Mouse (Mus musculus) embryonic facial prominence, embryonic 13.5 days (tissue): ENCODE data around the gene Fkbp14. TPM values are rescaled to one million over a fixed set of nuclear protein-coding genes. Genes with fewer than 3 reads are reported as not detected.

ENCODE experiments used
- ATAC-seq: fragments of 200-750 bp; cut with Nextera tagmentation; 2 replicates; pipeline ENCODE4 v1.8.0; 2017; ENCODE audit warnings: low read depth; ENCODE audit not compliant: insufficient number of reproducible peaks, insufficient read depth, low FRiP score, low TSS enrichment
- H3K27ac ChIP-seq: fragments of 300-500 bp; sonication (generic); 2 replicates; pipeline ENCODE4 v1.5.1; 2015; ENCODE audit warnings: moderate library complexity, mild to moderate bottlenecking, inconsistent platforms
- H3K27me3 ChIP-seq: fragments of 300-500 bp; sonication (generic); 2 replicates; pipeline ENCODE4 v1.6.1; 2015; ENCODE audit warnings: mild to moderate bottlenecking, inconsistent platforms
- H3K36me3 ChIP-seq: fragments of 300-500 bp; sonication (generic); 2 replicates; pipeline ENCODE4 v1.6.1; 2015; ENCODE audit warnings: mild to moderate bottlenecking, inconsistent platforms
- H3K4me1 ChIP-seq: fragments of 300-500 bp; sonication (generic); 2 replicates; pipeline ENCODE4 v1.6.1; 2015; ENCODE audit warnings: inconsistent platforms
- H3K4me2 ChIP-seq: fragments of 300-500 bp; sonication (generic); 2 replicates; pipeline ENCODE4 v1.6.1; 2015; ENCODE audit warnings: moderate library complexity, mild to moderate bottlenecking, inconsistent platforms
- H3K4me3 ChIP-seq: fragments of 300-500 bp; sonication (generic); 2 replicates; pipeline ENCODE4 v1.5.1; 2015; ENCODE audit warnings: mild to moderate bottlenecking, inconsistent platforms
- H3K9ac ChIP-seq: fragments of 300-500 bp; sonication (generic); 2 replicates; pipeline ENCODE4 v1.6.1; 2015; ENCODE audit warnings: mild to moderate bottlenecking, inconsistent platforms
- H3K9me3 ChIP-seq: fragments of 300-500 bp; sonication (generic); 2 replicates; pipeline ENCODE4 v1.6.1; 2016; ENCODE audit warnings: inconsistent platforms
- WGBS: fragments of 180-500 bp; shearing (Covaris S2); methylation state at CpG from one replicate; pipeline ENCODE4 v1.1.7; 2015; ENCODE audit warnings: mixed read lengths; 5-methylcytosine and 5-hydroxymethylcytosine counted together
- polyA plus RNA-seq: library from polyadenylated mRNA; unstranded; fragments of >200 nt; fragmentation: Nextera tagmentation; extraction: Ambion mirVana; gene quantifications from 2 replicates; pipeline ENCODE4 v1.2.1, GENCODE M21; 2015

Fkbp14 gene
- polyA plus RNA-seq, 1 experiment from 2014 or later: 37.9 TPM

GRCm38 (mm10) chr6:54602891-54603290, 5.8 kb upstream of the Fkbp14 start:
- 87% methylated on average over 2 of the region's 2 CpGs for WGBS
- Histone ChIP-seq H3K27ac (no peak overlapping the region), H3K4me3 (no peak overlapping the region), H3K9me3 (no peaks in the 10 kb centered on the region), H3K27me3 (no peaks in the 10 kb centered on the region), H3K4me2 (no peak overlapping the region), H3K36me3 (peaks cover 2% of the 10 kb centered on the region; the same call in 1 of the 2 replicates), H3K4me1 (peaks cover 3% of the 10 kb centered on the region; the same call in 1 of the 2 replicates), H3K9ac (no peak overlapping the region)
- ATAC-seq: no peak

GRCm38 (mm10) chr6:54600681-54601347, 3.7 kb upstream of the Fkbp14 start:
- no peak overlapping the region for H3K27ac ChIP-seq
- H3K9ac ChIP-seq: no peak overlapping the region
- 85% methylated on average over 5 of the region's 5 CpGs for WGBS
- no peak overlapping the region for H3K4me2 ChIP-seq
- no peaks in the 10 kb centered on the region for H3K27me3 ChIP-seq
- H3K36me3 ChIP-seq: no peaks in the 10 kb centered on the region
- peaks cover 19% of the 10 kb centered on the region for H3K4me1 ChIP-seq
- H3K4me3 ChIP-seq: no peak overlapping the region
- no peaks in the 10 kb centered on the region for H3K9me3 ChIP-seq
- no peak for ATAC-seq

- Histone ChIP-seq H3K4me3 (no peak overlapping the region), H3K27me3 (no peaks in the 10 kb centered on the region), H3K9ac (no peak overlapping the region), H3K36me3 (no peaks in the 10 kb centered on the region), H3K4me1 (peaks cover 26% of the 10 kb centered on the region), H3K9me3 (no peaks in the 10 kb centered on the region), H3K27ac (no peak overlapping the region), H3K4me2 (no peak overlapping the region)
- WGBS: 90% methylated on average over 3 of the region's 3 CpGs
- ATAC-seq: no peak
Observed at GRCm38 (mm10) chr6:54597711-54598110, 603 bp upstream of the Fkbp14 start.

GRCm38 (mm10) chr6:54595330-54595878, 1.7 kb downstream of the Fkbp14 start:
- no peaks in the 10 kb centered on the region for H3K27me3 ChIP-seq
- H3K36me3 ChIP-seq: no peaks in the 10 kb centered on the region
- no peaks in the 10 kb centered on the region for H3K9me3 ChIP-seq
- H3K27ac ChIP-seq: peak overlapping the region; percentile 64; the same call in 1 of the 2 replicates
- ATAC-seq: no peak; the same call in none of the 2 replicates
- peak overlapping the region; percentile 74 for H3K4me2 ChIP-seq
- peaks cover 44% of the 10 kb centered on the region for H3K4me1 ChIP-seq
- under 1% methylated on average over 45 of the region's 48 CpGs for WGBS
- peak overlapping the region; percentile 90 for H3K9ac ChIP-seq
- peak overlapping the region; percentile 92 for H3K4me3 ChIP-seq

- H3K27ac ChIP-seq: peak within 1 kb of the TSS; percentile 64; the same call in 1 of the 2 replicates
- peak within 1 kb of the TSS; percentile 74 for H3K4me2 ChIP-seq
- H3K36me3 ChIP-seq: no peaks in the 10 kb centered on the region
- no peaks in the 10 kb centered on the region for H3K27me3 ChIP-seq
- H3K4me3 ChIP-seq: peak within 1 kb of the TSS; percentile 92
- H3K4me1 ChIP-seq: peaks cover 44% of the 10 kb centered on the region
- no peaks in the 10 kb centered on the region for H3K9me3 ChIP-seq
- peak within 1 kb of the TSS; percentile 90 for H3K9ac ChIP-seq
- WGBS: under 1% methylated on average over 49 of the region's 49 CpGs
- ATAC-seq: peak; percentile 85
Observed at GRCm38 (mm10) chr6:54594469-54595329, 2.4 kb downstream of the Fkbp14 start, which contains the start of gene Plekha8. Plekha8 (plus strand) TSS chr6:54595111.

- peak overlapping the region; percentile 61 for H3K4me3 ChIP-seq
- peak overlapping the region; percentile 71 for H3K4me2 ChIP-seq
- H3K4me1 ChIP-seq: peaks cover 44% of the 10 kb centered on the region
- 0 out of 2 replicates have a peak overlapping the region, but pooled peaks have one; percentile 77 for H3K9ac ChIP-seq
- H3K9me3 ChIP-seq: no peaks in the 10 kb centered on the region
- H3K36me3 ChIP-seq: no peaks in the 10 kb centered on the region
- 47% methylated on average over 8 of the region's 8 CpGs for WGBS
- no peaks in the 10 kb centered on the region for H3K27me3 ChIP-seq
- ATAC-seq: no peak
- H3K27ac ChIP-seq: no peak overlapping the region; the same call in 1 of the 2 replicates
Observed at GRCm38 (mm10) chr6:54593766-54594468, 3.2 kb downstream of the Fkbp14 start.

- Histone ChIP-seq H3K9ac (peak overlapping the region; percentile 77), H3K9me3 (no peaks in the 10 kb centered on the region), H3K36me3 (no peaks in the 10 kb centered on the region), H3K27ac (peak overlapping the region; percentile 74), H3K4me3 (peak overlapping the region; percentile 61), H3K4me2 (peak overlapping the region; percentile 71), H3K27me3 (no peaks in the 10 kb centered on the region), H3K4me1 (peaks cover 44% of the 10 kb centered on the region)
- ATAC-seq: peak; percentile 81
- under 1% methylated on average over 20 of the region's 20 CpGs for WGBS
Observed at GRCm38 (mm10) chr6:54592938-54593535, 4.1 kb downstream of the Fkbp14 start.

GRCm38 (mm10) chr6:54591778-54592177, 5.3 kb downstream of the Fkbp14 start:
- H3K27me3 ChIP-seq: no peaks in the 10 kb centered on the region
- peak overlapping the region; percentile 57 for H3K9ac ChIP-seq
- H3K36me3 ChIP-seq: no peaks in the 10 kb centered on the region
- 34% methylated on average over 6 of the region's 6 CpGs for WGBS
- no peak for ATAC-seq
- H3K9me3 ChIP-seq: no peaks in the 10 kb centered on the region
- H3K4me2 ChIP-seq: peak overlapping the region; percentile 71
- H3K27ac ChIP-seq: no peak overlapping the region
- peaks cover 38% of the 10 kb centered on the region for H3K4me1 ChIP-seq
- H3K4me3 ChIP-seq: peak overlapping the region; percentile 36

GRCm38 (mm10) chr6:54590691-54591090, 6.4 kb downstream of the Fkbp14 start:
- Histone ChIP-seq H3K9me3 (no peaks in the 10 kb centered on the region), H3K27me3 (no peaks in the 10 kb centered on the region), H3K9ac (no peak overlapping the region), H3K4me1 (peaks cover 27% of the 10 kb centered on the region), H3K4me3 (no peak overlapping the region), H3K27ac (no peak overlapping the region), H3K4me2 (peak overlapping the region; percentile 71; the same call in 1 of the 2 replicates), H3K36me3 (no peaks in the 10 kb centered on the region)
- ATAC-seq: no peak
- WGBS: 93% methylated on average over 2 of the region's 2 CpGs

- peaks cover 17% of the 10 kb centered on the region for H3K4me1 ChIP-seq
- H3K9ac ChIP-seq: no peak overlapping the region
- ATAC-seq: no peak
- no peak overlapping the region for H3K27ac ChIP-seq
- no peaks in the 10 kb centered on the region for H3K9me3 ChIP-seq
- H3K4me2 ChIP-seq: no peak overlapping the region
- peaks cover 9% of the 10 kb centered on the region; the same call in 1 of the 2 replicates for H3K36me3 ChIP-seq
- no peaks in the 10 kb centered on the region for H3K27me3 ChIP-seq
- WGBS: 71% methylated on average over 1 of the region's 1 CpGs
- H3K4me3 ChIP-seq: no peak overlapping the region
Observed at GRCm38 (mm10) chr6:54588212-54588611, 8.9 kb downstream of the Fkbp14 start.
